Mouse (Mus musculus) liver, adult 2 months (tissue): Measurements from ENCODE around the gene Lrcol1. TPM values are rescaled to one million over a fixed set of nuclear protein-coding genes. Genes with fewer than 3 reads are reported as not detected.

Experiments used
- DNase-seq: peaks from one replicate; pipeline ENCODE4 v3.0.0-alpha.2; 2011; ENCODE audit warnings: low read depth, low spot score; ENCODE audit errors: extremely low read depth
- H3K27ac ChIP-seq: fragments of 200-500 bp; replicated peaks from 2 replicates; pipeline ENCODE4 v1.5.1; 2012; ENCODE audit warnings: low read depth, mild to moderate bottlenecking, control low read depth, inconsistent platforms, low read length; ENCODE audit not compliant: insufficient read depth
- H3K27me3 ChIP-seq: fragments of 200-500 bp; 2 replicates; pipeline ENCODE4 v1.6.1; 2012; ENCODE audit warnings: mild to moderate bottlenecking, moderate library complexity, low read length, inconsistent platforms; ENCODE audit not compliant: control insufficient read depth, insufficient read depth
- H3K36me3 ChIP-seq: fragments of 200-500 bp; 2 replicates; pipeline ENCODE4 v1.6.1; 2012; ENCODE audit warnings: low read length, inconsistent platforms; ENCODE audit not compliant: control insufficient read depth, insufficient read depth
- H3K4me1 ChIP-seq: fragments of 200-500 bp; 2 replicates; pipeline ENCODE4 v1.6.1; 2011; ENCODE audit warnings: low read length; ENCODE audit not compliant: control insufficient read depth, insufficient read depth
- H3K4me3 ChIP-seq: fragments of 200-500 bp; 2 replicates; pipeline ENCODE4 v1.5.1; 2011; ENCODE audit warnings: low read depth, mild to moderate bottlenecking, control low read depth, low read length, moderate library complexity; ENCODE audit not compliant: insufficient read depth
- H3K79me2 ChIP-seq: fragments of 200-500 bp; 2 replicates; pipeline ENCODE4 v1.6.1; 2012; ENCODE audit warnings: inconsistent platforms, mild to moderate bottlenecking, low read length, moderate library complexity; ENCODE audit not compliant: control insufficient read depth, insufficient read depth
- H3K9ac ChIP-seq: fragments of 200-500 bp; 2 replicates; pipeline ENCODE4 v1.6.1; 2012; ENCODE audit warnings: low read depth, mild to moderate bottlenecking, control low read depth, inconsistent platforms, low read length
- CTCF ChIP-seq: fragments of 200-500 bp; IDR thresholded peaks from 2 replicates; pipeline ENCODE4 v1.5.1; 2011; ENCODE audit warnings: low read depth, low read length, control low read depth
- POLR2A ChIP-seq: fragments of 200-500 bp; IDR thresholded peaks from 2 replicates; pipeline ENCODE4 v1.6.1; 2011; ENCODE audit warnings: low read length, control low read depth; ENCODE audit not compliant: insufficient read depth; ENCODE audit errors: extremely low read depth
- WGBS: fragments of 180-500 bp; shearing (Covaris S2); methylation state at CpG from one replicate; pipeline ENCODE4 v1.1.7; 2018; 5-methylcytosine and 5-hydroxymethylcytosine counted together
- polyA plus RNA-seq: library from polyadenylated mRNA; depleted of rRNA; stranded (reverse); fragments of >200 nt; gene quantifications from 2 replicates; pipeline ENCODE4 v1.2.3, GENCODE M21; 2012
- total RNA-seq: library from RNA; depleted of rRNA; stranded (reverse); fragments of >200 nt; gene quantifications from 2 replicates; pipeline ENCODE4 v1.2.3, GENCODE M21; 2014

Gene Lrcol1
- total and polyA plus RNA-seq, 2 experiments: not detected

DNA sequence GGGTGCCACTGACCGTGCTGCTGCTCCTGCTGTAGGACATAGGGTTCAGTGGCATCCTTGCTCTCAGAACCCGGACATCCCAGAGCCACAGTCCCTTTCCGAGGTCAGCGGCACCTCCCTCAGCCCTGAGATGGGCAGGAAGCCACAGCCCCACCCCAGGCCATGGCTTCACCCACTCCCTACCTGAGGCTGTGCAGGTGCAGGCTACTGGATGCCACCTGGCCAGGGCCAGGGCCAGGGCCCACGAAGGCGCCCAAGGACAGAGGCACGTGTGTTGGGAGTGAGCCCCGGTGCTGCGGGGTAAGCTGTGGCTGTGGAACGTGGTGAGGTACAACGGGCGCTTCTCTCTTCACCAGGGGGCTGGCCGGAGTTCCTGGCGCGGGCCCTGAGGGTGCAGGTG lies 34.6 kb downstream of the Lrcol1 start:
- 95% methylated on average over 15 of the region's 15 CpGs for WGBS
- Histone ChIP-seq H3K36me3 (peaks cover 3% of the 10 kb centered on the region; the same call in 1 of the 2 replicates), H3K79me2 (no peaks in the 10 kb centered on the region), H3K4me3 (no peak overlapping the region), H3K27ac (no peak overlapping the region), H3K27me3 (no peaks in the 10 kb centered on the region), H3K9ac (no peak overlapping the region), H3K4me1 (no peaks in the 10 kb centered on the region)
- TF ChIP-seq CTCF: no peak
- DNase-seq: no peak

- H3K27me3 ChIP-seq: no peaks in the 10 kb centered on the region
- 91% methylated on average over 4 of the region's 4 CpGs for WGBS
- H3K79me2 ChIP-seq: no peaks in the 10 kb centered on the region; the same call in 1 of the 2 replicates
- H3K9ac ChIP-seq: no peak overlapping the region
- DNase-seq: no peak
- no peak overlapping the region for H3K27ac ChIP-seq
- no peak overlapping the region for H3K4me3 ChIP-seq
- no peak for TF ChIP-seq POLR2A
- TF ChIP-seq CTCF: no peak
- no peaks in the 10 kb centered on the region for H3K4me1 ChIP-seq
- H3K36me3 ChIP-seq: peaks cover 1% of the 10 kb centered on the region; the same call in 1 of the 2 replicates
Observed at GRCm38 (mm10) chr5:110379823-110380222, 35.3 kb downstream of the Lrcol1 start.

GRCm38 (mm10) chr5:110384491-110384890 lies 40.0 kb downstream of the Lrcol1 start:
- 93% methylated on average over 6 of the region's 6 CpGs for WGBS
- H3K27me3 ChIP-seq: no peaks in the 10 kb centered on the region
- H3K4me1 ChIP-seq: no peaks in the 10 kb centered on the region

GRCm38 (mm10) chr5:110385263-110385662 lies 40.7 kb downstream of the Lrcol1 start:
- Histone ChIP-seq H3K9ac (no peak overlapping the region), H3K4me1 (no peaks in the 10 kb centered on the region), H3K4me3 (no peak overlapping the region), H3K36me3 (no peaks in the 10 kb centered on the region), H3K79me2 (no peaks in the 10 kb centered on the region; the same call in 1 of the 2 replicates), H3K27ac (no peak overlapping the region), H3K27me3 (no peaks in the 10 kb centered on the region)
- DNase-seq: no peak
- no peak for TF ChIP-seq POLR2A
- no peak for TF ChIP-seq CTCF
- WGBS: 90% methylated on average over 4 of the region's 4 CpGs

More at GRCm38 (mm10) chr5:110384491-110384890, 40.0 kb downstream of the Lrcol1 start:
- H3K4me3 ChIP-seq: no peak overlapping the region
- H3K36me3 ChIP-seq: no peaks in the 10 kb centered on the region; the same call in 1 of the 2 replicates
- no peaks in the 10 kb centered on the region; the same call in 1 of the 2 replicates for H3K79me2 ChIP-seq
- no peak for DNase-seq
- TF ChIP-seq POLR2A (no peak), CTCF (no peak)
- H3K27ac ChIP-seq: no peak overlapping the region
- no peak overlapping the region for H3K9ac ChIP-seq

DNA sequence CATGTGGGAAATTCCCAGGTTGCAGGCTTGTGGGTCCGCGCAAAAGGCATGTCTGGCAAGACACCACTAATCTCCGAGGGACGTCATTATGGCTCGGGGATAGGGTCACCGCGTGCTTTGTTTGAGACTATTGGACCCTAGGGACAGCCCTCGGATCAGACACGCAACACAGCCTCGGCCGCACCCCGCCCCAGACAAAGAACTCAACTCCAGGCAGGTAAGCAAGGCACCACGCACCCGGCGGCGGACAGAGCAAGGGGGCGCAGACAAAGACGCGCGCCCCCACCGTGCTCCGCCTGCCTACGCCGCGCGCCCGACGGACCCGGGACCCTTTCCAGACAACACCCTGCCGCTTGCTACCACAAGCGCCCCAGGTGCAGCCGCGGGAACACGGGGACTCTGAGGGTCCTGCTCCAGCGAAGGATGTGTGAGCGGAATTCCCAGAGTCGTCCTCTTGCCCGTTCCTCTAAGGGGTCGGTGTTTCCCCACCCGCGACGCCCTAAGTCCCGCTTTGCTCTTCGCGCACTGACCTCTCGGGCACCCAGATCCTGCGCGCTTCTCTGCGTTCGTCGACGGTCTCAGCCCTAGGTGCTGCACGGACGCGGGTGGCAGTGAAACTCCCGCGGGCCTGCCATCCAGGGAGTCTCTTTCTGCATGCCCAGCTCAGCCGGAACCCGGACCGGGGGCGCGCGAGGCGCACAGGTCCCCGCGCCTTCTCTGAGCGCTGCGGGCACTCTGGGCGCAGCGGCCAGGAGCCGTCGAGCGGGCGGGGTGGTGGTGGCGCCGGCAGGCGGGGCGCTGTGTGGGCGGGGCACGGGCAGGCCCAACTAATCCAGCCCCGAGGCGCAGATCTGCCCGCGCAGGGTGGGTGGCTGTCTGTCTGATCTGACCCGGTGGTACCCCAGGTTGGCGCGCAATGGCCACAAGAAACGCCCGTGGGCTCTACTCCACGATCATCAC lies 42.1 kb downstream of the Lrcol1 start:
- Histone ChIP-seq H3K27me3 (no peaks in the 10 kb centered on the region), H3K36me3 (no peaks in the 10 kb centered on the region), H3K4me1 (no peaks in the 10 kb centered on the region), H3K79me2 (no peaks in the 10 kb centered on the region; the same call in 1 of the 2 replicates), H3K9ac (peak overlapping the region; percentile 69), H3K4me3 (peak overlapping the region; percentile 68), H3K27ac (no peak overlapping the region)
- DNase-seq: peak; percentile 7
- TF ChIP-seq CTCF (no peak), POLR2A (no peak)
- WGBS: 10% methylated on average over 90 of the region's 90 CpGs
